Mouse (Mus musculus) limb, embryonic 11.5 days (tissue): ENCODE data around the gene Prpf38b. TPM values are rescaled to one million over a fixed set of nuclear protein-coding genes. Genes with fewer than 3 reads are reported as not detected.

Experiments used
- ATAC-seq: fragments of 200-750 bp; cut with Nextera tagmentation; 2 replicates; pipeline ENCODE4 v1.8.0; 2017; ENCODE audit warnings: low read depth; ENCODE audit not compliant: insufficient number of reproducible peaks, low FRiP score, low TSS enrichment
- DNase-seq: peaks from one replicate; pipeline ENCODE4 v3.0.0-alpha.2; 2015; ENCODE audit warnings: low spot score
- H3K27ac ChIP-seq: fragments of 300-500 bp; sonication (generic); replicated peaks from 2 replicates; pipeline ENCODE4 v1.5.1; 2014; ENCODE audit warnings: low read depth, mild to moderate bottlenecking, low read length
- H3K27me3 ChIP-seq: fragments of 300-500 bp; sonication (generic); 2 replicates; pipeline ENCODE4 v1.6.1; 2014; ENCODE audit warnings: mild to moderate bottlenecking, low read length, mixed read lengths; ENCODE audit not compliant: control insufficient read depth, insufficient read depth
- H3K36me3 ChIP-seq: fragments of 300-500 bp; sonication (generic); 2 replicates; pipeline ENCODE4 v1.6.1; 2014; ENCODE audit warnings: mild to moderate bottlenecking, low read length, moderate library complexity, mixed read lengths; ENCODE audit not compliant: control insufficient read depth, insufficient read depth
- H3K4me1 ChIP-seq: fragments of 300-500 bp; sonication (generic); 2 replicates; pipeline ENCODE4 v1.6.1; 2014; ENCODE audit warnings: low read length, mixed read lengths; ENCODE audit not compliant: control insufficient read depth, insufficient read depth
- H3K4me2 ChIP-seq: fragments of 300-500 bp; sonication (generic); 2 replicates; pipeline ENCODE4 v1.6.1; 2014; ENCODE audit warnings: low read depth, mild to moderate bottlenecking, moderate library complexity; ENCODE audit not compliant: severe bottlenecking
- H3K4me3 ChIP-seq: fragments of 300-500 bp; sonication (generic); 2 replicates; pipeline ENCODE4 v1.5.1; 2014; ENCODE audit warnings: low read depth, low read length
- H3K9ac ChIP-seq: fragments of 300-500 bp; sonication (generic); 2 replicates; pipeline ENCODE4 v1.6.1; 2014; ENCODE audit warnings: mild to moderate bottlenecking, low read length
- H3K9me3 ChIP-seq: fragments of 300-500 bp; sonication (generic); 2 replicates; pipeline ENCODE4 v1.6.1; 2016; ENCODE audit warnings: low read length; ENCODE audit not compliant: control insufficient read depth
- WGBS: fragments of 180-500 bp; shearing (Covaris S2); extraction: QIAGEN DNeasy Blood & Tissue Kit; methylation state at CpG from one replicate; pipeline ENCODE4 v1.1.7; 2014; 5-methylcytosine and 5-hydroxymethylcytosine counted together
- polyA plus RNA-seq: library from polyadenylated mRNA; unstranded; fragments of >200 nt; fragmentation: Nextera tagmentation; extraction: Ambion mirVana; gene quantifications from 2 replicates; pipeline ENCODE4 v1.2.1, GENCODE M21; 2014

Gene Prpf38b
- polyA plus RNA-seq, 1 experiment from 2014 or later, result 79.9 TPM

GRCm38 (mm10) chr3:108933557-108933956 lies 22.0 kb upstream of the Prpf38b start:
- Histone ChIP-seq H3K4me3 (no peak overlapping the region), H3K4me2 (no peak overlapping the region), H3K9ac (no peak overlapping the region), H3K27me3 (no peaks in the 10 kb centered on the region), H3K36me3 (no peaks in the 10 kb centered on the region), H3K9me3 (no peaks in the 10 kb centered on the region), H3K4me1 (no peaks in the 10 kb centered on the region), H3K27ac (no peak overlapping the region)
- 89% methylated on average over 6 of the region's 6 CpGs for WGBS
- DNase-seq, result no peak
- ATAC-seq, result no peak

- no peak for ATAC-seq
- Histone ChIP-seq H3K9me3 (no peaks in the 10 kb centered on the region), H3K4me3 (no peak overlapping the region), H3K27ac (no peak overlapping the region), H3K36me3 (no peaks in the 10 kb centered on the region), H3K4me2 (no peak overlapping the region), H3K27me3 (no peaks in the 10 kb centered on the region), H3K4me1 (no peaks in the 10 kb centered on the region), H3K9ac (no peak overlapping the region)
- 69% methylated on average over 1 of the region's 1 CpGs for WGBS
- DNase-seq, result no peak
Measured at GRCm38 (mm10) chr3:108926308-108926707, 14.8 kb upstream of the Prpf38b start.

- H3K4me1 ChIP-seq, result no peaks in the 10 kb centered on the region
- ATAC-seq, result no peak
- no peak overlapping the region for H3K9ac ChIP-seq
- H3K27ac ChIP-seq, result no peak overlapping the region
- no peak overlapping the region for H3K4me3 ChIP-seq
- WGBS, result 88% methylated on average over 4 of the region's 4 CpGs
- no peaks in the 10 kb centered on the region for H3K36me3 ChIP-seq
- no peaks in the 10 kb centered on the region for H3K27me3 ChIP-seq
- DNase-seq, result no peak
- H3K4me2 ChIP-seq, result no peak overlapping the region
- H3K9me3 ChIP-seq, result no peaks in the 10 kb centered on the region
Measured at GRCm38 (mm10) chr3:108925677-108926076, 14.2 kb upstream of the Prpf38b start.

- ATAC-seq, result no peak
- no peak for DNase-seq
- Histone ChIP-seq H3K27me3 (no peaks in the 10 kb centered on the region), H3K9ac (no peak overlapping the region), H3K4me1 (no peaks in the 10 kb centered on the region), H3K9me3 (no peaks in the 10 kb centered on the region), H3K4me3 (no peak overlapping the region), H3K4me2 (no peak overlapping the region), H3K27ac (no peak overlapping the region), H3K36me3 (no peaks in the 10 kb centered on the region)
- WGBS, result 95% methylated on average over 1 of the region's 1 CpGs
Measured at GRCm38 (mm10) chr3:108921822-108922221, 10.3 kb upstream of the Prpf38b start.

GRCm38 (mm10) chr3:108920442-108921070 lies 9.0 kb upstream of the Prpf38b start:
- Histone ChIP-seq H3K27ac (no peak overlapping the region), H3K36me3 (no peaks in the 10 kb centered on the region), H3K9ac (no peak overlapping the region), H3K27me3 (no peaks in the 10 kb centered on the region), H3K4me1 (no peaks in the 10 kb centered on the region), H3K4me2 (no peak overlapping the region), H3K9me3 (no peaks in the 10 kb centered on the region), H3K4me3 (no peak overlapping the region)
- WGBS, result 83% methylated on average over 3 of the region's 3 CpGs
- DNase-seq (no peak), ATAC-seq (no peak)

GRCm38 (mm10) chr3:108918852-108919251 lies 7.3 kb upstream of the Prpf38b start:
- no peak overlapping the region for H3K27ac ChIP-seq
- 92% methylated on average over 1 of the region's 1 CpGs for WGBS
- no peaks in the 10 kb centered on the region for H3K36me3 ChIP-seq
- H3K9me3 ChIP-seq, result no peaks in the 10 kb centered on the region
- H3K9ac ChIP-seq, result no peak overlapping the region
- no peaks in the 10 kb centered on the region for H3K4me1 ChIP-seq
- DNase-seq (no peak), ATAC-seq (no peak)
- no peaks in the 10 kb centered on the region for H3K27me3 ChIP-seq
- no peak overlapping the region for H3K4me2 ChIP-seq
- no peak overlapping the region for H3K4me3 ChIP-seq

GRCm38 (mm10) chr3:108917986-108918385 lies 6.5 kb upstream of the Prpf38b start:
- Histone ChIP-seq H3K27ac (no peak overlapping the region), H3K27me3 (no peaks in the 10 kb centered on the region), H3K4me1 (no peaks in the 10 kb centered on the region), H3K9me3 (no peaks in the 10 kb centered on the region), H3K4me2 (no peak overlapping the region), H3K36me3 (no peaks in the 10 kb centered on the region), H3K4me3 (no peak overlapping the region), H3K9ac (no peak overlapping the region)
- 72% methylated on average over 3 of the region's 3 CpGs for whole genome bisulfite sequencing
- no peak for DNase-seq
- ATAC-seq, result no peak

GRCm38 (mm10) chr3:108916857-108917256 lies 5.3 kb upstream of the Prpf38b start:
- DNase-seq (no peak), ATAC-seq (no peak)
- H3K27me3 ChIP-seq, result no peaks in the 10 kb centered on the region
- no peaks in the 10 kb centered on the region for H3K36me3 ChIP-seq
- WGBS, result 73% methylated on average over 4 of the region's 4 CpGs
- no peak overlapping the region for H3K4me2 ChIP-seq
- no peaks in the 10 kb centered on the region for H3K9me3 ChIP-seq
- no peak overlapping the region for H3K9ac ChIP-seq
- H3K4me1 ChIP-seq, result no peaks in the 10 kb centered on the region
- H3K4me3 ChIP-seq, result no peak overlapping the region
- H3K27ac ChIP-seq, result no peak overlapping the region

- Histone ChIP-seq H3K4me3 (no peak overlapping the region), H3K36me3 (no peaks in the 10 kb centered on the region), H3K27ac (no peak overlapping the region), H3K9me3 (no peaks in the 10 kb centered on the region), H3K9ac (no peak overlapping the region), H3K4me2 (no peak overlapping the region), H3K27me3 (no peaks in the 10 kb centered on the region), H3K4me1 (no peaks in the 10 kb centered on the region)
- 85% methylated on average over 1 of the region's 1 CpGs for WGBS
- DNase-seq, result no peak
- no peak for ATAC-seq
Measured at GRCm38 (mm10) chr3:108915999-108916398, 4.5 kb upstream of the Prpf38b start.
